Mouse (Mus musculus) gastrocnemius, postnatal 36 days (tissue): ENCODE data around the gene Prmt3. TPM values are rescaled to one million over a fixed set of nuclear protein-coding genes. Genes with fewer than 3 reads are reported as not detected.

ENCODE experiments used
- DNase-seq, 2 experiments: peaks; one replicate each; pipeline ENCODE4 v3.0.0; 2022
- intact Hi-C: fragments of 180-260 bp; cut with DNase I; formaldehyde crosslinking; loops from one replicate; pipeline ENCODE4 v1.15.1; 2025
- total RNA-seq, 2 experiments: library from RNA; stranded (reverse); gene quantifications; 2 replicates each; pipeline ENCODE4 v1.2.3; 2021

Prmt3 gene
- total RNA-seq, 2 experiments from 2014 or later: 11.1 to 12.0 TPM

GRCm38 (mm10) chr7:49907191-49908171, 129.3 kb downstream of the Prmt3 start:
- DNase-seq: no peak
- intact Hi-C loops: no loop called here

Other genes with a start within 250 kb of the Prmt3 start
- gene Dbx1, start 141.5 kb upstream of the Prmt3 start, total RNA-seq: not detected
- 1 to 10 TPM; 2.5 to 3.6 TPM for gene Htatip2, start 19.2 kb upstream of the Prmt3 start, total RNA-seq
- not detected for gene Slc6a5, start 131.8 kb downstream of the Prmt3 start, total RNA-seq
- not detected for gene Nell1, start 196.5 kb downstream of the Prmt3 start, total RNA-seq